Mouse (Mus musculus): ENCODE data around the gene Atp5j2. TPM values are rescaled to one million over a fixed set of nuclear protein-coding genes. Genes with fewer than 3 reads are reported as not detected.

Atp5j2 gene
- total RNA-seq (2023), result 148 TPM

GRCm38 (mm10) chr5:145191962-145192361 lies at the start of gene Atp5j2:
Atp5j2 (minus strand) TSS chr5:145192062.

GRCm38 (mm10) chr5:145231367-145231871 lies 39.6 kb upstream of the Atp5j2 start, which contains the start of gene Zfp655:
Zfp655 (plus strand) TSS chr5:145231715.

GRCm38 (mm10) chr5:145203936-145204691 lies 12.3 kb upstream of the Atp5j2 start, which contains the start of gene Zkscan5:
Zkscan5 (plus strand) TSS chr5:145204562.

GRCm38 (mm10) chr5:145201321-145201991 lies 9.6 kb upstream of the Atp5j2 start, which contains the start of gene Zkscan14:
Zkscan14 (minus strand) TSS chr5:145201868.

GRCm38 (mm10) chr5:145166536-145167305 lies 25.1 kb downstream of the Atp5j2 start, which contains the start of the genes Ptcd1 and Cpsf4:
Ptcd1 (minus strand) TSS chr5:145167108.
Cpsf4 (plus strand) TSS chr5:145167213.

GRCm38 (mm10) chr5:145139571-145140519 lies 52.0 kb downstream of the Atp5j2 start, which contains the start of the genes Pdap1 and Bud31:
Pdap1 (minus strand) TSS chr5:145140238.
Bud31 (plus strand) TSS chr5:145140362.

Other genes starting within 250 kb of the Atp5j2 start
- 69.1 TPM for gene Smurf1, start 226.2 kb downstream of the Atp5j2 start, total RNA-seq (2023)
- gene Gm4871, start 159.3 kb downstream of the Atp5j2 start, total RNA-seq (2023), result not detected
- not detected for gene 1700018F24Rik, start 149.1 kb downstream of the Atp5j2 start, total RNA-seq (2023)
- 92.6 TPM for gene Arpc1a, start 108.2 kb downstream of the Atp5j2 start, total RNA-seq (2023)
- not detected for gene Kpna7, start 108.0 kb downstream of the Atp5j2 start, total RNA-seq (2023)
- gene Arpc1b, start 77.8 kb downstream of the Atp5j2 start, total RNA-seq (2023), result 379 TPM
- 43.2 TPM for gene Pdap1, start 51.8 kb downstream of the Atp5j2 start, total RNA-seq (2023)
- 224 TPM for gene Bud31, start 51.7 kb downstream of the Atp5j2 start, total RNA-seq (2023)
- 22.3 TPM for gene Ptcd1, start 25.0 kb downstream of the Atp5j2 start, total RNA-seq (2023)
- 41.4 TPM for gene Cpsf4, start 24.8 kb downstream of the Atp5j2 start, total RNA-seq (2023)
- 49.5 TPM for gene Zkscan14, start 9.8 kb upstream of the Atp5j2 start, total RNA-seq (2023)
- gene Zkscan5, start 12.5 kb upstream of the Atp5j2 start, total RNA-seq (2023), result 10.5 TPM
- gene Zfp655, start 39.7 kb upstream of the Atp5j2 start, total RNA-seq (2023), result 68.9 TPM
- gene Zscan25, start 88.4 kb upstream of the Atp5j2 start, total RNA-seq (2023), result 36.8 TPM
- gene Cyp3a57, start 153.2 kb upstream of the Atp5j2 start, total RNA-seq (2023), result not detected